Mouse (Mus musculus): ENCODE data around the gene Ezh2.

The Ezh2 gene

DNA sequence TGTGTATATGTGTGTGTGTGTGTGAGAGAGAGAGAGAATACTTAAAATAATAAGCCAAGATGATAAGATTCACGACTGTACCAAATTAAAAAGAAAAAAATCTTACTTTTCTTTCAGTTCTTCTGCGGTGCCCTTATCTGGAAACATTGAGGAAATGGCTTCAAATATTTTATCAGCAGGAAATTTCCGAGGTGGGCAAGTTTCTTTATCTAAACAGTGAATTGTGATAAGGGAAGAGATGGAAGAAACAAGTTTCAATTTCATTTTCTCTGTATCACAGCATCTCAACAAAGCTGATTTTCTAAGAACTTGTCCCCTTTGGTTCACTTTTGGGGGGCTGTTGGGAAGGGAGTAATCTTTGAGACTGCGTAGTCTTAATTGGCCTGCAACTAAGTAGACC lies 42.9 kb downstream of the Ezh2 start:
- in situ Hi-C loops (cut with MseI, MboI), result no loop called here

DNA sequence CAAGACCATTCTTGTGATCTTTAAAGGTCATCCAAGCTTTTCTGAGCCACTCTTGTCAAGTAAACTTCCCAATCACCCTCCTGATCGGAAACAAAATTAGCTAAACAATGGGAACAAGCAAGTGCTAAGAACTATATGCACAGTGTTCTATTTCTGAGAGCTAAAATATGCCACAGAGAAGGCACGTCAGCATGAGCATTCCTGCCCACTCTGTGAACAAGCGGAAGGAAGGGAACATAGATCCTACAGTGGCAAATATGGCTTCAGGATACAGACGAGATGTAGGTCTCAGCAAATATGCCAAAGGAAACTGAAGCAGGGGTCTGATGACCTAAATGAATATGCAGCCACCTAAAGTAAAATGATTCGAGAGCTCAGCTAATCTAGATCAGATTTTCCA lies 59.8 kb downstream of the Ezh2 start:
- in situ Hi-C loops (cut with MseI, MboI), result no loop called here

DNA sequence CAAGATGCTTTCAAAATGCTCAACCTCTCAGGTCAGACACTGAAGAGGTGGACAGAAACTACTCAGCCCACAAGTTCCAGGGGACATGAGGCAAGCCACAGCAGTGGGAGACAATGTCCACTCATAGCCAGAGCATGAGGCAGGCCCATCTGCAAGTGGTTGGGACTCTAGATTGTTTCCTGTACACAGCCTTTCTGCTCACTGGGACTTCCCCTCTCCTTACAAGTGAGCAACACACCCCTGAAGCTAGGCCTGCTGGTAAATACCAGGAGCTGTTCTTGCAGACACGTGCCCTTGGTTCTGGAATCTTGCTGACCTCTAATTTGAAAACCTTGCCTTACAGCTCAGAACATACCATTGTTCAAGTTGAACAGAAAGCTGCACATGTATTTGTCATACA lies 62.6 kb downstream of the Ezh2 start:
- in situ Hi-C loops (cut with MseI, MboI), result no loop called here

DNA sequence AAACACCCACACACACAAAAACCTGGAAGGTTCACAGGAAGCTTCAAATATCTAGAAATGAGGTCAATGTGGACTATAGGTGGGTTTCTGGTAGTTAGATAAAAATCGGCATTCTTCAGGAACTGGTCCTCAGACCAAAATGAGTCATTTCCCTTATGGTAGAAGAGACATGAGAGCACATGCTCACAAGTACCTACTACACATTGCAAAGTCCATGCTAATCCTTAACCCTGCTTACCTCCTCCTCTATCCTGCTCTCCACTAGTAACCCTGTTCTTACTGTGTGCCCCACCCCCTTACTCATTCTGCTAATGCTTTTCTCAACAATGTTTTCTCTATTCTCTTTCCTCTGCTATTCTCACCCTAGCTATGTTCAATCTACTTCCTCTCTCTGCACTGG lies 67.5 kb downstream of the Ezh2 start:
- in situ Hi-C loops (cut with MseI, MboI), result no loop called here

DNA sequence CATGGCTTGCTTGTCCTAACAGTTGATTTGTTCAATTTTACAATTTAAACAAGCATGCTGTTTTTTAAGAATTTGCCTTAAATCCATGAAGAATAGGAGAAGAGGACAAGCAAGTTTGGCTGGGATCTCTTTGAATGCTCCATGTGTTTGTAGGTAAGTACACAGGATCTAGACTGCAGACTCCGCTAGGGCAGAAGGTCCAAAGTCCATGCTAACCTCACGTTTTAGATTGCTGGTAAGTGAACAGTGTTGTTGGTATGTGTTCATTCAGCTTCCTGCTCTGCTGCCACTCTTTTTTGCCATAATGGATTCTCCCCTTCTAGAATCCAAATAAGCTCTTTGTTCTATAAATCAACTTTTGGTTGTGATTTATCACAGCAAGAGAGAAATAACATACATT lies 68.0 kb downstream of the Ezh2 start:
- in situ Hi-C loops (cut with MseI, MboI), result no loop called here

DNA sequence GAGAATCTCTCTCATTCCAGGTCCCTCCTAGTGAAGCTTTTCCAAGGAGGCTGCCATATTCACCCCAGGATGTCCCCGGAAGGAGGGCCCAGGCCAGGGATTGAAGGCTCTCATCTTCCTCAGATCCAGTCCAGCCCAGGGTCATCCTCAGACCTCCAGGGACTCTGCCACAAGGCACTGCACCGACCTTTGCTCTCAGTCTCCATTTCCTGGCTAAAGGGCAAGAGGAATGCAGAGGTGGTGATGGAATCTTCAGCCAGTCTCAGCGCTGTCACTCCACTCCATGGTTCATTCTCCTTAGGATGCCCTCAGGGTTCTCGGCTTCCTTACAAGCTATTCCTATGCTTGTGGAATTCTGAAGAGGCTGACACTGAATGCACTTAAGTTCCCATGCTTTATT lies 68.7 kb downstream of the Ezh2 start:
- in situ Hi-C loops (cut with MseI, MboI), result no loop called here

DNA sequence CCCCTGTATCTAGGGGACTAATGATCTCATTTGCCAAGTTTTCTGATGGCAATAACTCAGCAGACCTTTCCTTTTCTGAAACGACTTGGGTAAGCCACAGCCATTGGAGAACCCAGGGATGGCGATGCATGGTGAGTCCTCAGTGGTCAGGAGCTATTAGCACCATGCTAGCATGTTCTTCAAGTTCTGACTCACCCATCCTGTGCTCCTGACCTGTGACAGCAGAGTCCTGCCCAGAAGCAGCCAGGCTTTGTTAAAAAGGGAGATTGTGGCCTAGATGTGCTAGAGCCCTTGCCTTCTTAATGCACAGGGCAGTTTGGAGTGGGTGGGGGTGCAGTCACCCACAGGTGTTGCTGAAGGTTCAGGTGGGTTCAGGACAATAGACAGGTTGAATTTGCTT lies 70.1 kb downstream of the Ezh2 start:
- in situ Hi-C loops (cut with MseI, MboI), result no loop called here

DNA sequence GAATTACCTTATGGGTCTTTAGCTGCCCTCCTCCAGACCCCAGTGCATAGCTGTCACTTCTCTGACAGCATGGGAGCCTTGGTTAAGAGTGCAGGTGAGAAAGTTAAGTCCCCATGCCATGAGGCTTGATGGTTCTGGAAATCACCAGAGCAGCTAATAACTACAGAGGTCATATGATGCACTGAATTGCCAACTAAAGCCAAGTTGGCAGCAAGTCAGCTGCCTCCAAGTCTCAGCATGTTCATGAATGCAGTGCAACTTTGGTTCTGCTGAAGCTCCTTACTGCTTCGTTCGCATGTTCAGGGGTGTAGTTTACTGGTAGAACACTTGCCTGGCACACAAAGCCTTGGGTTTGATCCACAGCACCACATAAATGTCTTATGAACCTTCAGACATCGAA lies 72.7 kb downstream of the Ezh2 start:
- in situ Hi-C loops (cut with MseI, MboI), result no loop called here

DNA sequence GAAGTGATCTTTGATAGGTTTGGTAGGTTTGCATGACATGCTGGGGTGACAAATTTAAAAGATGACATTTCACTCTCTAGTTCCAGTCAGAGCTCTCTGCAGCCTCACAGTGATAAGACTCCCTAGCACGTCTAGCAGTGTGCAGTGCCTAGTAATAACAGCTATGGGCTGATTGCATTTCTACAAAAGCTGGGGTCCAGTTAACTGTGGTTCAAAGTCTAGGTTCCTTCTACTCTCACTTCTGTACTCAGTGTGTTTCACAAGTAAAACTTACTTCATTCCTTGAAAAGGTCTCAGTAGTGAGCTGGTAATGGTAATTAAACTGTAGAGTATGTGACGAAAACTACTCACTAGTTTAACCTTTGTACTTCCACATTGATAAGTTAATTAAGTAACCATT lies 75.1 kb downstream of the Ezh2 start:
- in situ Hi-C loops (cut with MseI, MboI), result no loop called here

DNA sequence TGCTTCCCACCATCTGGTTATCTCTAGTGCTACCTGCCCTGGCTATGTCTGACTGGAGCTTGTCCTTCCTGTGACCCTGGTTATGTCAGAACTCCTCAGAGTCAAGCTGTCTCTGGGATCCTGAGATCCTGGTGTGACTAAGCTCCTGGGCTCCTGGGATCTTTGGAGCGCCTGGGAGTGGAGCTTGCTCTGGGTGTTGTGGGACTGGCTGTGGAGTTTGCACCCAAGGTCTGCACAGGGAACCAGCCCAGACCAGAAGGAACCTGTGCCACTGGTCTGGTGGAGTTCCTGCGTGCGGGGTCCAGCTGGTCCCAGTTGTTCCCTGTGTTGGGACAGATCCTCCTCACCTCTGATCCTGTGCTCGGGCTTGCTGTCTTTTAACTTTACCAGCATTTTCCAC lies 100.6 kb downstream of the Ezh2 start:
- in situ Hi-C loops (cut with MseI, MboI), result no loop called here

DNA sequence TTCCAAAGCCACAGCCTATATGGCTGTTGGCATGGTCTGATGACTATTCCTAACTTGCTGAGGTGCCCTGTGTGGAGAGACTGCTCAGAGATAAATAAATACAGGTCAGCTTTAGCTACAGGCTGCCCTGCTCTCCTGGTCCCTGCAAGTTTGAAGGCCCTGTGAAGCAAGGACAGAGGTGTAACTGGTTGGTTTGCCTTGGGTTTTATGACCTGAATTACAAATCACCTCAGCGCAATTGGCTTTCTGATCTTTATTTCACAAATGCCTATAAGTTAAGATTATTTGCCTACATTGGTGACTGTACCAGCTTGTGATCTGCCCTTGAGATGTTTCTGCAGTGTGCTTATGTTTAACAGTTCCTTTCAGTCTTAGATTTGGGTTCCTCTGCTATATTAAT lies 113.1 kb downstream of the Ezh2 start:
- in situ Hi-C loops (cut with MseI, MboI), result no loop called here

Measured in mouse trophoblast stem cell (cell line).